Mouse (Mus musculus) urinary bladder, postnatal 14 days (tissue): ENCODE results near the gene Cux2.

ENCODE experiments used
- DNase-seq: peaks from one replicate; pipeline ENCODE4 v3.0.0; 2021; ENCODE audit warnings: low spot score

The Cux2 gene

DNA sequence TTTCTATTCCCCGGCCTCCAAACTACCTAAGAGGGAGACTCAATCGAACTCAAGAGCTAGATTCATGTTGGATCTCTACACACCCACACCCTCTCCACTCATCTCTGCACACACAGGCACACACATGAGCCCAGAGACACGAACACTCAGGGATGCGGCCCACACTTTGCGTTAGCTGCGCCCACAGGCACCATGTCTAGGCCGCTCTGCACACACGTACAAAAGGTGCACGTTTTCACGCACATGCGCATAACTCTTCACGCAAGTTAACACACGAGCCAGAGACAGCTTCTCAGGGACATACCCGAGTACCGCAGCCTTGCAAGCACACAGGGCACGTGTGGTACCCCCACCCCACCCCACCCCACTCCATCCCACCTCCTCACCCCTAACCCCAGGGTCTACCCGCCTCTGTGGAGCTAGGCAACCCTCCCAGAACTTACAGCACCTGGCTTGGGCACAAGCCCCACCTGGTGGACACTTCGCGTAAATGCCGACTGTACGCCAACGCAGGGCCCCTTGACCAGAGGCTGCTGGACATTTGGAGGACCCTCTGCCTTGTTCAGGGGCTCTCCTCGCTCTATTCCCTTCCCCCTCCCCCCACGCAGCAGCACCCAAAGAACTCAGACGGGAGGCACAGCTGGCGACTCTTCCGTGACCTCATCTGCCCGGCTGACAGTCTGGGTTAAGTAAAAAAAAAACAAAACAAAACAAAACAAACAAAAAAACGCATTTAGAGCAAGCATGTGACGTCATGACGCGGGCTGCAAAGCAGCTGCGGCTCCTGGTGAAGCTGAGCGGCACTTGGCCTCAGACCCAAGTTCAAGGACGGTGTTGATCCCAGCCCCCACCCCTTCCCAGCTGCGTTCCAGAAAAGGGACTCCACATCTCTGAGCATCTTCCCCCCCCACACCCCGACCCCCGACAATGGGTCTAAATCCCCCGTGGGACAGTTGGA lies 9.4 kb upstream of the Cux2 start:
- peak; percentile 54 for DNase-seq

DNA sequence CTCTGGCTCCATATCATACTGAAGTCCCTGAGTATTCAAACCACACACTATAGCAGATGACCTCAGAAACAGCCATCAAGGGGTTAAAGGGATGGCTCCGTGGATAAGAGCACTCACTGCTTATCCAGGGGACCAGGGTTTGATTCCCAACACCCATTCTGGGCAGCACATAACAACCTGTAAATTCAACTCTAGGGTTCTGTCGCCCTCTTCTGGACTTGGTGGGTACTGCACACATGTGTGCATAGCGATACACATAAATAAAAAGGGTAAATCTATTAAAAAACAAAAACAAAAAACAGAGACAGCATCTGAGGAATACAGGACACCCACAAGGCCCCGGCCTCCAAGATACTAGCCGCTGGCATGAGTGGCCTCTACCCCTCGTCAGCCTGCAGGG lies 7.7 kb upstream of the Cux2 start:
- no peak for DNase-seq

DNA sequence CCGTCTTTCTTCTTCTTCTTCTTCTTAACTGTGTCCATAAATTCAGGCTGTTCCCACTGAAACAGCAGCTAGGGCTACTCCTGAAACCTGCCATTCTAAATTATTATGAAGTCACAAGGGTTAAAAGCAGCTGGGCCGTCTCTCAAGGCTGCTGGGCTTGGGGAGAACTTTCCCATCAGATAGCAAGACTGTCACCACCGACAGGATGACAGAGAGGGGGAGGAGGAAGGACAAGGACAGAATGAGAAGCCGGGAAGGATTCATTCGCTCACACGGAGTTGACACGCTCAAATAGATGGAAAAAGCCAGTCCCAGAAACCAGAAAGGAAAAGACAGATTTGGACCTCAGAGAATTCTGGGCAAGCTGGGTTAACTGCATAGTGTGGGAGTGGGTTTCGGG lies 6.7 kb upstream of the Cux2 start:
- no peak for DNase-seq

DNA sequence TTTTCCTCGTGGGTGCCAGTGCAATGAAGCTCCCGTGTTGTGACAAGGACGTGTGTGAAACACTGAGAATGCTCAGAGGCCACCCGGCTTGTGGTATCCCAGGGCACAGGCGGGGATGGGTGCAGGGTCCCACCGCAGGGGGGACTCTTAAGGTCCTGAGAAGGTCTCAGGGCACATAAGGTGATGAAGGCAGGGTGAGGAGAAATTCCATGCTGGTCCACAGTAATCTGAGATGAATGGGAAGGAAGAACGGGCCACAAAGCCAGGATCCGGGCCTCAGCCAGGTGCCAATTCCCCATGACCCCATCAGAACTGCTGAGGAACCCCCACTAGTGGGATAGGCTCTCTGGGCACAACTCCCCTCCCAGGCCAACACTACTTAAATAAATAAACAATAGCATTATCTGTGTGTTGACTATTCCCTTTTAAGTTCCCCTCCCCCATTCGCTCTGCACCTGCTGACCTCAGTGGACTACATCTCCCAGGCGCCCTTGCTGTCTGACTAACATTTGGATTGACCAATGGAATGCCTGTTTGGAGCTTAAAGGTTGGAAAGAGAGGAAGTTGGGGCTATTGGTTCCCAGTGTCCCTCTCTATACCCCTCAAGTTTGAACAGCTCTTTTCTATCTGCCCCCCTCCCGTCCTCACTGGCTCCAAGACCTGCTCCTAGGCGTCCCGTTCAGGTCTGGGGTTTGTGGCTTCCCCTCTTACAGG lies 4.4 kb upstream of the Cux2 start:
- peak; percentile 50 for DNase-seq

DNA sequence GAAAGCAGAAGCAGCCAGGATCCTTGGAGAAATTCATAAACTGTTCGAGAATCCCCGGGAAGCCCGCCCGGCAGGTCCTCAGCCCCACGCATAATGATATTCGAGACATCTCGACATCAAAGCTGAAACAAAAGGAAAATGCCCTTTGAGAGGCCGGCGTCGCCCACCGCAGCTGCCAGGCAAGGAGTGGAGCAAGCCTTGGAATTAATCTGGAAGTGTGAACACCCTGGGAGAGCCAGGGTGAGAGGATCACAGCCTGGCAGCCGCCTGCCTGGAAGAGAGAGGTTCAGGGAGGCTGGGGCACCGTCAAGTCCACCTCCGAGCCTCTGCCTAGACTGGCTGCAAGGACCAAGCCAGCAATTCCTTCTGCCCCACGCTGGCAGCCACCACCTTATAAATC lies 3.7 kb upstream of the Cux2 start:
- no peak for DNase-seq

DNA sequence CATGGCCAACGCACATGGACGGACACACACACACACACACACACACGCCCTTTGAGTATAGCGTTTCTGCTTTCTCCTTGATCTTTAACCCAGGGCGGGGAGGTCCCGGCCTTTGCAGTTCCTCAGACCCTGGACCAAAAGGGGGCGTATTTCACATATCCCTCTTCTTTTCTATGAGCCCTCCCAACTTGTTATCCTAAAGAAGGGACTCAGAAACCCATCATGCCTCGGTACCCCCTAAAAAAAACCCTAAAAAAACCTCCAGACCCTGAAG lies 867 bp upstream of the Cux2 start:
- DNase-seq, result no peak

DNA sequence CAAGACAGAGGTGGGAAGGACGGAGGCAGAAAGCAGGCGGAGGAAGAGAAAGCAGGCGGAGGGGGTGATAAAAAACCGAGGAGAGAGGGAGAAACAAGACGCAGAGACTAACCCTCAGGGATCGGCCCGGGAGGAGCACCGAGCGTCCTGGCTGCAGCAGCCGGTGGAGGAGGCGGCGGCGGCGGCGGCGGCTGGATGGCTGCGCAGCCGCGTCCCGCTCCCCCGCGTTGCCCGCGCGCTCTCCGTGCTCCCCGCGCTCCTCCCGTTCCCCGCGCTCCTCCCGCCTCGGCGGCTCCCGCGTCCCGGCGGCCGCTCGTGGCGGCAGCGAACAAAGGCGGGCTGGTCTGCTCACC lies 262 bp downstream of the Cux2 start:
- DNase-seq, result peak; percentile 56

DNA sequence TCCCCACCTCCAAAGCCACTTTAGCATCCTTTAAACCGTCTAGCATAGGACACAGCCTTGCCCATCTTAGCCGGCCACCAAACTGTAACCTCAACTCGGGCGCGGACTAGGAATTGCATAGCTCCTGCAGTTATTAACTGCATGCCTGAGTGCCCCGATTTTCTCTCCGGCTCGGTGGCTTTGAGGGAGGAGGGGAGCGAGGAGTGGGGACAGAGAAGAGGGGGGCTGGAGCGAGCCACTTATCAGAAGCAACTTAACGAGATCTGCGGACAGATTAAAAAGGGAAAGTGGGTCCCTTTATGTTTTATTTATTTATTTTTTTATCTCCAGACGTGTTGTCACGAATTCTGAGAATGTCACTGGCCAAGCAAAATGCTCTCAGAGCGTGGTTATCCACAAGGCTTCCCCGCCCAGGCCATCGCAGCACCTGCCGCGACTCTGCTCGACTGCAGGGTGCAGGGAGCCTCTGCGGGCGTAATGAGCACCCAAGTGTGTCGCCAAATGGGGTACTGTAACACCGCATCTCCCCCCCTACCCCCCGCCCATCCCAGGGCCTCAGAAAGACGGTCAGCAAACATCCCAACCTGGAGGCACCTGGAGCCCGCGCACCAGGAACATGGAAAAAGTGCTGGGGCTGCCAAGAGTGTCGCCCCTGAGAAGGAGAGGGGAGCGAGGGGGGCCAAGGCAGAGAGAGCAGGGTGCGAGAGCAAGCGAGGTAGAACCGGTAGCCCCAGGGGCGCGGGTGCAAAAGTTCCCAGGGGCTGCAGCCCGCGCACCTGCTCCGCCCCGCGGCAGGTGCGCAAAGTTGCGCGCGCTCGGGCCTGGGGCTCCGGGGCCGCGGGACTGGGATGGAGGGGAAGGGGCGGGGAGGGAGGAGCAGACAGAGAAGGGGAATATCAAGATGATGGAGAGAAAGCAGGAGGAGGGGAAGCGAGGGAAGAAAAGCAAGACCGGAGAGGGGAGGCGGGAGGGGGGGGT lies 927 bp downstream of the Cux2 start:
- DNase-seq, result no peak

DNA sequence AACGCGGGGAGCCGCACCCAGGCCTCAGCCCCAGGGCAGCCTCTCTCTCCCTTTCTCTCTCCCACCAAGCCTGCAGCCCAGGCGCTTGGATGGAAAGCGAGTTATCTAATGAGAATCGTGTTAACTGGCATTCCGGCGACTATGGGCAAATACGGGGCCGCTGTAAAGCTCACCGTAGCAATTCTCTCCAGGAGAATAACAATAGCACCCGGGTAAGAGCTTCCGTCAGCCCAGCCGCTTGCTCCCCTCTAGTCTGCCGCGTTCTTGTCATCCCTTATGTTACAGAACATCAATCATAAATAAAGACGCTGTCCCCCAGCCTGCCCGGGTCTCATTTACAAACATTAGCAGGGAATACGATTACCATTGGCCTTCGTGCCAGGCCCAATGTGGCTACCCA lies 1.6 kb downstream of the Cux2 start:
- no peak for DNase-seq

DNA sequence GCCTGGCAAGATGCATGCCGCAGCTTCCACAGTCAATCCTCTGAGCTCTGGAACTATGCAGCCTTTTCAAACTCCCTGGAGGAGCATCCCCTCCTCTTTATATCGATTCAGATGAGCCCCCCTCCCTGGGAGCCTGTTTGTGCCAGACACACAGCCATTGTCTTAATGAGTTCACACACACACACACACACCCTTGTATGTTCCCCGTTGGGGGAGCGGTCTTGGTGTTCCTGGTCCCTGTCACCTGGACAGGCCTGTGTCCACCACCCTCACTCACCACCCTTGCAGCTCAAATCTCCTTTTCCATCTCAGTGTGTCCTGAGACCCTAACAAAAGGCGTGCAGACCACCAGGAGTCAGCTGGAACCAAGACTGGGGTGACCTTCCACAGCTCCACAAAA lies 2.1 kb downstream of the Cux2 start:
- no peak for DNase-seq

DNA sequence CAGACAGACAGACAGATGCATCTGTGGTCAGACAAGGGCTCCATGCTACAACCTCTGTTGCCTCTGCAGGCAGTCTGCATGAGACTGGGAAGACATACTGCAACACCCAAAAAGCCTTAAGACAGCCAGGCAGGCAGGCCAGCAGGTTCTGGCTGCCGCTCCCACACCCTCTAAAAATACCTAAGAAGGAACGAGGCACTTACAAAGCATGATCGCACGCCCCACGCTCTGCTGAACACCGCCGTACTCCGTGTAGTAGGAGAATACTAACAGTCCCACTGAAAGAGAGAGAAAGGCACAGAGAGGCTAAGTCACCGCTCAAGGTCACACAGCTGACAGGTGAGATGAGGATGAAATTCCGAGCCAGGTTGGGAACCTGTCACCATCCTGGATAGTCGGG lies 6.3 kb downstream of the Cux2 start:
- no peak for DNase-seq

DNA sequence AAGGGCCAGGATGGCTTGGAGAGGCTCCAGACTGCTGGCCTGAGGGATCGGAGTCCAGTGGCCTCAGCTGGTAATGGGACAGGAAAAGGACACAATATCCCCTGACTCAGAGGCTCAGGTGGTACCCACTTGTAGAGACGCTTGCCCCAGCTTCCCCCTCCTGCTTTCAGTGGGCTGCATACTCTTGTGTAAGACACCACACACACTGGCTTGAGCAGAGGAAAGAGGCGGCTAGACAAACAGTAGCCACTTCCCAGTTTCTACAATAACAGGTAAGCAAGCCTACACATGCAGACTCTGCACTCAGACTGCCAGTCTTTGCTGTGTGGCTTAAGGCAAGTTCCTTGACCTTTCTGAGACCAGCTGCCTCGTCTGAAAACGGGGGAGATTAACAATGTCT lies 14.6 kb downstream of the Cux2 start:
- peak; percentile 30 for DNase-seq

DNA sequence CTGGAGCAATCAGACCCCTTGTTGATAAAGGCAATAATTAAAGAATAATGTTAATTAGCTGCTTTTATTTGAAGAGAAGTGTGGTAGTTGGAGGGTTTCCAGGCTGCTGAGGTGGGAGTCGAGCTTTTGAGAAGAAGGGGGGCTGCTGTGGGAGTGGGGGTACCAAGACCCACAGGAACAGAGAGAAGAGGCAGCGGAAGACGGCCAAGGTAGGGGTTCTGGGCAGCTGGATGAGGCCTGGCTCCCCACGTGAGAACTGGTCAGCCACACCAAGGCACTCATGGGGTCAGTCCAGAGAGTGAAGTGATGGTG lies 16.8 kb downstream of the Cux2 start:
- DNase-seq, result no peak

DNA sequence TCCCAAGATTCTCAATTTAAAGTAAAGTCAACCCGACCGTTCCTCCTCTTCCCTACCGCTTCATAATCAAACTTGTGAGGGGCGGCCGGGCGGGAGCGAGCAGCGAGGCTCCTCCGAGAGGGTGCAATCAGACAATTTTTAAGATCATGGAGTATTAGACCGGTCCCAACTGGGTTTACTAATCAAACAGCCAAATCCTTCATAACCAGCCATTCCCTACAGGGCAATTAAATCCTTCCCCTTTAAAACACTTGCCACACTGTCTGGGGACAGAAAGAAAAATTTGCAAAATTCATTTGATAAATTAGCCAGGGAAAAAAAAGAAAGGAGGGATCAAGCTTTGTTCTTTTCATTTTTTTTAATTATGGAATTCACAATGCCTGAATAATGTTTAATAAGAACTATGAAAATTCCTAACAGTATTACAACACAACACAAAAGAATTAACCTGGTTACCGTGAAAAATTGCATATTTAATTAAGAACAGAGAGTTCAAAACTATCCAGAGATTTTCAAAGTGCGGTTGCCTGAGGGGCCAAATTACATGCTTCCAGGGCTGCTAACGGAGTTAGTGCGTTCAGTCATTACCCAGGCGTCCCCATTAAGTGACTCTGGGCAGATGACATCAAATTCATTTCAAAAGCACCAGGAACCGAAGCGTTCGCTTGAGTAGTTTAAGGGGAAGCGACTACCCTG lies 17.3 kb downstream of the Cux2 start:
- DNase-seq, result no peak

DNA sequence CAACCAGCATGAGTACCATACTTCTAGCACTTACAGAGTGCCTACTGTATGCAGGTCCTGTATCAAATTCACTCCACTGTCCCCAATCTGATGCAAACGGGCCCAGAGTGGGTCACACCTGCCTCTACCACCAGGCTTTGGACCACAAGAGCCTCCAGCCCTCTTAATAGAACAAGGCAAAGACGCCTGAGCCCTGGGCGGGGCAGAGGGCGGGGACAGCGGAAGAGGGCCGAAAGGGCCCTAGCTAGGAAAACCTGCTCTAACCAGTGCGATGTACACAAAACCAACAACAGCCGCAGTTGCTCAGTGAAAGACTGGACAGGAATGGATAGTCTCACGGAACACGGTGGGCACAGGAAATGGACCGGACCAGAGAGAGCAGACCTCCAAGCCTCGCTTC lies 18.8 kb downstream of the Cux2 start:
- DNase-seq, result no peak

DNA sequence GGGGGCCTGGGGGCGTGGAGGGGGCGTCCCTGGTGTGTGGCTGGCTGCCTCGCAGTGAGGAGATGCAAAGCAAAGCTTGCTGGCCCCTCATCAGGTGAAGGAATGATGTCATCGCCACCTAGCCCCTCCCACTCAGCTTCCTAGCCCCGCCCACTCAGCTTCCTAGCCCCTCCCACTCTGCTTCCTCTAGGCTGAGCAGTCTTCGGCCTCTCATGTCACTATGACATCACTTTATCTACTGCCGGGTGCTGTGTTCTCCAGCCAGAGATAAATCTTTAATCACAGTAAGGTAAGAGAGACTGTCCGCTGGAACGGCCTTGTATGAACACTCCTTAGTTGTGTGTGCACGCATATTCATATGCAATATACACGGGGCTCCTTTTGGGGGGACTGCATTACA lies 19.3 kb downstream of the Cux2 start:
- no peak for DNase-seq

DNA sequence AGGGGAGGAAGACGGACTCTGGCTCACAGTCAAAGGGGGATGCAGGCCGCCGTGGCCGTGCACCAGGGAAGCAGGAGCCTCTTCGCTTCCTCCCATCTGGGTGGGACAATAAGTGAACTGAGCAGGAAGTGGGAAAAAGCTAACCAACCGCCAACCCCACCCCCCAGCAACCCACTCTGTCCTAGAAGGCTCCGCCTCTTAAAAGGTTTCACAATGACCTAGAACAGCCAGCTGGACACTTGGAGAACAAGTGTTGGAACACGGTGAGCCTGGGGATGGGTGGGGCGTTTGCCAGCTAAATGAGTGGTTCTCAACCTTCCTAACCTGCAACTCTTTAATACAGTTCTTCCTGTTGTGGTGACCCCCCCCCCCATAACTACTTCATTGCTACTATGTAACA lies 23.1 kb downstream of the Cux2 start:
- no peak for DNase-seq

DNA sequence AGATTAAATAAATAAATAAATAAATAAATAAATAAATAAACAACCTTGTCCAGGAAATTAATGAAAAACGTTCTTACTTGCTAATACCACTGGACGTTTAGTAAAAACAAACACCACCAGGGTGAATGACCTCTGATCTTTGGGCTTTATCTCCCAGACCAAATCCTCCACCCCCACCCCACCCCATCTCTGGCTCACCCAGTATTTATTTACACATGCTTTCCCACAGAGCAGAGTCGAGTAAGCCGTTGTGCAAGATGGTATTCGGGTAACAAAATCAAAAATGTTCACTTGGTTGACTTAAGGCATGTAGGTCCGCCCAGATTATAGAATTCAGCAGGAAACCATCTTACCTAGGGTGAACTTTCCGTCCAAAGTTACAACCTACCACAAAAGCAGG lies 23.6 kb downstream of the Cux2 start:
- no peak for DNase-seq

DNA sequence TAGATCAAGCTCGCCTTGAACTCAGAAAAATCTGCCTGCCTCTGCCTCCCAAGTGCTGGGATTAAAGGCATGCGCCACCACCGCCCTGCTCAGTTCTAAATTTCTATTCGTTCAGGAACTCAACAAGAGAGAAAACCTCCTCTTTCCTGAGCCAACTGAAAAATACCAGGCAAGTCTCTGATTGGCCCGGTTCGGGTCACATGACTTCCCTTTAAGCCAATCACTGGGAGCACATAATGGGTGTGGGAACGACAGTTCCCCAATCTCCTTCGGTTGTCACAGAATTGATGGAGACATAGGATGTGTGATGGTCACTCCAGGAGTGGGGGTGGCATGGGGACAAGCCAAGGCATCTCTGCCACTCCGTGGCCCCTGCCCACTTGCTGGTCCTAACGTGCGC lies 24.8 kb downstream of the Cux2 start:
- no peak for DNase-seq

DNA sequence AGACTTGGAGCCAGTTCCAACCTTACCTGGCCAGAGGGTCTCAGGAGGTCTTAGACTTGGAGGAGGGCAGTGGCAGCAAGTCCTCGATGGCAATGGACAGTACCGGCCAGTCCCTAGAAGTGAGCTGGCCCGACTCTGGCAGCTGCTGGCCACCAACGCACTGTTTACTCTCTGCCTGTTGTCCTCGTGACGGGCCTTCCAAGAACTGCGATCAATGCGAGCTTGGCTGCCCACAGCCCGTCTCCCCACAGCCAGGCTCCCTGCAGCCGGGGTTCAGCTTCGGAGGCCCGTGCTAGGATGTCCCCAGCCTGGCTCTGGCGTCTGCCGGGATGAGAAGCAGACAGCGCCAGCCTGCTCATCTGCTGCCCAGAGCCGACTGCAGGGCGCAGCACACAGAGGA lies 30.6 kb downstream of the Cux2 start:
- no peak for DNase-seq

DNA sequence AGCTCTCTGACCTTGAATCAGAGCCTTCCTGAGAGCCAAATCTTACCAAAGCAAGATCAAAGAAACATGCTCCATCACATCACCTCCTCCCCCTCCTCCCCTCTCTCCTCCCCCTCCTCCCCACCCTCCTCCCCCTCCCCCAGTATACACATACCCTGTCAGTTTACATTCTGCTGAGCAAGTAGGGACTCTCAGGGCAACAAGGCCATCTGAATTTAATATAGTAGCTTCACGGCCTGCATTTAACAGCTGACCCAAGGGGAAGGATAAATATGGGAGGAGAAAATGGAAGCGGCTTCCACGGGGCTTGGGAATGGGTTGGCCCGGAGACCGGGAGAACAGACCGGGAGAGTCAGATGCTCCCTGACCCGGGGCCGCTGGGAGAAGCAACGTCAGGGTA lies 32.1 kb downstream of the Cux2 start:
- no peak for DNase-seq

DNA sequence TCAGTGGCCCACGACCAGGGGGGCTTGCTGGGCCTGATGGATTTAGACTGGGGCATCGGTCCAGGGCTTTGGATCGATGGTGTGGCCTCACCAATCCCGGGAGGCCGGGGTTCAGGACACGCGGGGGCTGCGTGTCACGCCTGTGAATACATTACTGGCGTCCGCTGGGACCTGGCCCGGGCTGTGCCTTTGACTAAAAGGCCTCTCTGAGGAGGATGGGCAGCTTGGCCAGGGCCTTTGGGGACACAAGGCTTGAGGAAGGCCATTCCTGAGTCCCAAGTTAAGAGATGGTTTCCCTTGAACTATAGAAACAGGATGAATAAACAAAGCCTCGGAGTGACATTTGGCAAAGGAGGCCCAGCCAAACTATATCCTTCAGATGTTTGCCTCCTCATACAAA lies 32.6 kb downstream of the Cux2 start:
- no peak for DNase-seq
